Mouse (Mus musculus) C2C12 (cell line): Measurements from ENCODE around the gene Igfbp4. TPM values are rescaled to one million over a fixed set of nuclear protein-coding genes. Genes with fewer than 3 reads are reported as not detected.

Experiments
- H3K27me3 ChIP-seq: one replicate; pipeline ENCODE4 v1.6.1; 2011; ENCODE audit not compliant: control insufficient read depth, insufficient read depth, insufficient read length
- H3K36me3 ChIP-seq: one replicate; pipeline ENCODE4 v1.6.1; 2011; ENCODE audit not compliant: control insufficient read depth, insufficient read depth
- H3K4me3 ChIP-seq: one replicate; pipeline ENCODE4 v1.5.1; 2011; ENCODE audit warnings: mild to moderate bottlenecking, control low read depth; ENCODE audit not compliant: poor library complexity, insufficient read depth, severe bottlenecking
- H3K79me2 ChIP-seq: one replicate; pipeline ENCODE4 v1.6.1; 2011; ENCODE audit not compliant: control insufficient read depth, insufficient read depth
- H3K79me3 ChIP-seq: one replicate; pipeline ENCODE4 v1.6.1; 2011; ENCODE audit warnings: low read depth, control low read depth
- H3ac ChIP-seq: one replicate; pipeline ENCODE3; 2011; ENCODE audit warnings: low read depth; ENCODE audit not compliant: control insufficient read depth, insufficient read length
- CEBPB ChIP-seq: IDR thresholded peaks from one replicate; pipeline ENCODE4 v1.6.1; 2011; ENCODE audit warnings: low read depth, mild to moderate bottlenecking, control low read depth, moderate library complexity
- CTCF ChIP-seq: IDR thresholded peaks from one replicate; pipeline ENCODE4 v1.5.1; 2011; ENCODE audit not compliant: control insufficient read depth, insufficient read depth, insufficient read length
- FOSL1 ChIP-seq: IDR thresholded peaks from one replicate; pipeline ENCODE4 v1.8.0; 2011; ENCODE audit warnings: mild to moderate bottlenecking, low read length; ENCODE audit not compliant: poor library complexity, insufficient read depth, severe bottlenecking
- MAX ChIP-seq: IDR thresholded peaks from one replicate; pipeline ENCODE4 v1.6.1; 2011; ENCODE audit warnings: mild to moderate bottlenecking, control low read depth
- MYOD1 ChIP-seq: IDR thresholded peaks from one replicate; pipeline ENCODE4 v1.6.1; 2011; ENCODE audit warnings: low read depth; ENCODE audit not compliant: control insufficient read depth, insufficient read length
- MYOG ChIP-seq: IDR thresholded peaks from one replicate; pipeline ENCODE4 v1.6.1; 2011; ENCODE audit not compliant: control insufficient read depth, insufficient read length; ENCODE audit errors: extremely low read depth
- USF1 ChIP-seq: IDR thresholded peaks from one replicate; pipeline ENCODE4 v1.6.1; 2011; ENCODE audit warnings: low read depth, mild to moderate bottlenecking, control low read depth, moderate library complexity
- polyA plus RNA-seq: library from polyadenylated mRNA; unstranded; fragments of >200 nt; fragmentation: generic; extraction: Trizol; gene quantifications from one replicate; pipeline ENCODE4 v1.2.1, GENCODE M21; 2012; ENCODE audit warnings: missing spikeins

Gene Igfbp4
- polyA plus RNA-seq, 1 experiment = 38.5 TPM

DNA sequence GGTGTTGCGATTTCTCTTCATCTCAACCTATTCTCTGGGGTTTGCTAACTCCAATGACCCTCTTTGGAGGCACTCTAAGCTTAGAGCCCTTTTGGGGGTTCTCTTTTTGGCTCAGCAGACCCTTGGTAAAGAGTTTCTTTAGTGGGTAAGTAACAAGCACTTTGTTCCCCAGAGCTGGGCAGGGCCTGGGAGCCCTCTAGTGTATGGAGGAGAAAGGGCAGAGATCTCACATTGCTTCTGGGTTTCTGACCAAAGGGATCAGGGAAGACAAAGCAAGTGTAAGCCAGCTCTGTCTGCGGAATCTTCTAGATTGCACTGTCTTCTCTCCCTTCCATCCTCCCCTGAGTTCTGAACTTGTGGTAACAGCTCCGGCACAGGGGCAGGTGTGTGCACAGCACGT, 5.7 kb upstream of the Igfbp4 start:
- Histone ChIP-seq H3ac (no peak overlapping the region), H3K36me3 (no peaks in the 10 kb centered on the region), H3K4me3 (no peak overlapping the region), H3K79me3 (no peaks in the 10 kb centered on the region), H3K27me3 (peaks cover 3% of the 10 kb centered on the region), H3K79me2 (peaks cover under 1% of the 10 kb centered on the region)
- TF ChIP-seq MYOD1 = no peak

DNA sequence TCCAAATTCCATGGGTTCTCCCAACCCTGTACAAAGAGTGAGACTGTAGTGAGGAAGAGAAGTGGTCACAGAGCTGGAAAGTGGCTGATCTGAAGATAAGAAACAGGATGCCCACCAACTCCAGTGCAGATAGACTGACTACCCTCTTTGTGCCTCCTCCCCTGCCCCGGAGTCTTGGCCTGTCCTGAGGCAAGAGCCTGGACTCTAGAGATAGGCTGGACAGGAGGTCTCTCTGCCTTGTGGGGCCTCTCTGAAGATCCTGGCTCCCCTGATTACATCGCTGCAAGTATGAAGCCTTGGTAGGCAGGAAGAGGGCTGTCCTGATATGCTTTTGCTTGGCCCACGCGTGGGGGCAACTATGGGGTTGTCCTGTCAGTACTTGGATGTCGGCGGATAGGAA, 4.8 kb upstream of the Igfbp4 start:
- no peak for TF ChIP-seq MYOD1
- no peak for TF ChIP-seq CEBPB
- TF ChIP-seq FOSL1 = no peak
- no peak for TF ChIP-seq USF1
- no peak for TF ChIP-seq CTCF
- TF ChIP-seq MAX = no peak
- TF ChIP-seq MYOG = no peak
- peaks cover 2% of the 10 kb centered on the region for H3K79me3 ChIP-seq
- no peak overlapping the region for H3ac ChIP-seq
- peaks cover 10% of the 10 kb centered on the region for H3K79me2 ChIP-seq
- peaks cover 3% of the 10 kb centered on the region for H3K27me3 ChIP-seq
- H3K36me3 ChIP-seq = no peaks in the 10 kb centered on the region
- no peak overlapping the region for H3K4me3 ChIP-seq

DNA sequence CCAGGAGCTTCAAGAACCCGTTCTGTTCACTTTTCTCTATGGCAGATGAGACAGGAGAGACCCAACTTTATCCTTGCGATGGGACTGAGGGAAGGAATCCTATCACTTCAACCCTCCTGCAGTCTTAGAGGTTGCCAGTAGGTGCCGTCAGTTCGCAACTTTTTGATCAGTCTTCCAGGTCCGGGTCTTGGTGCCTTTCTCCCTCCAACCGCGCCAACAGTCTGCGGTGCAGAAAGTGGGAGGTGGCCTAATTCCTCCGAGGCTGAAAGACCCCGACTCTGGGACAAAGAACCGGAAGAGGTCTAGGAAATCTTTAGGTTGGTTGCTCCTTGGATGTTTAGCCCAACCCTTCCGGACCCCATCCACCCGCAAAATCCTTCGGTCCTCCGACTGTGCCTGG, 1.3 kb upstream of the Igfbp4 start:
- peak overlapping the region; percentile 27 for H3ac ChIP-seq
- no peaks in the 10 kb centered on the region for H3K36me3 ChIP-seq
- H3K79me2 ChIP-seq = peaks cover 45% of the 10 kb centered on the region
- peaks cover 15% of the 10 kb centered on the region for H3K79me3 ChIP-seq
- H3K27me3 ChIP-seq = no peaks in the 10 kb centered on the region
- TF ChIP-seq CEBPB (no peak), MYOG (no peak), MAX (no peak), CTCF (peak; percentile 64), MYOD1 (no peak)
- no peak overlapping the region for H3K4me3 ChIP-seq

DNA sequence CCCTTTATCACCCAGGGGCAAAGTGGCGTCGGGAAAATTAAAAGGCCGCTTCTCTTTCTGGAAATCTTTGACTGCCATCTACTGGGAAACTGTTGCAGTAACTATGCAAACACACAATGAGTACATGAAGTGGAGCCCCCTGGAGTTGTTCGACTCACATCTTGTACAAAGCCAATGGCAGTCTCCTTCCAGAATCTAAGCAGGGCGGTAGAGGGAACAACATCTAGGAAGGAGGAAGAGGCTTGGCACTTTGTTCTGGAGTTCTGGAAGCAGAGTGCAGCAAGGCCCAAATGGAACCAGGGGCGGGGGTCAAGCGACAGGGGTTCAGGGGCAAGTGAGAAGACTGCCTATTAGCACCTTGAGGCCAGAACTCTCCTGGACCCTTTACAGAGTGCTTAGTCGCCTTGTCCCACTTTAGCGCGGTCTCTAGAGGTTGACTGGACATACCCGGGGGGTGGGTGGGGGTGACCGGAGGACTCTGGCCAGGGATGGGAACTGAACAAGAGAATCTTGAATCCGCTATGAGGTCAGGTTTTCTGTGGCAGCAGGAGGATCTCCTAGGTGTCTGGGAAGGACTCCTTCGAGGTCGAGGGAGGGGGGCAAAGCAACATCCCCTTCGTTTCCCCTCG, 584 bp upstream of the Igfbp4 start:
- Histone ChIP-seq H3K27me3 (no peaks in the 10 kb centered on the region), H3K79me2 (peaks cover 48% of the 10 kb centered on the region), H3K4me3 (peak overlapping the region; percentile 39), H3ac (peak overlapping the region; percentile 19), H3K79me3 (peaks cover 15% of the 10 kb centered on the region), H3K36me3 (no peaks in the 10 kb centered on the region)
- TF ChIP-seq CEBPB (no peak), MYOD1 (no peak), MYOG (no peak), USF1 (no peak), MAX (no peak), CTCF (no peak), FOSL1 (no peak)

DNA sequence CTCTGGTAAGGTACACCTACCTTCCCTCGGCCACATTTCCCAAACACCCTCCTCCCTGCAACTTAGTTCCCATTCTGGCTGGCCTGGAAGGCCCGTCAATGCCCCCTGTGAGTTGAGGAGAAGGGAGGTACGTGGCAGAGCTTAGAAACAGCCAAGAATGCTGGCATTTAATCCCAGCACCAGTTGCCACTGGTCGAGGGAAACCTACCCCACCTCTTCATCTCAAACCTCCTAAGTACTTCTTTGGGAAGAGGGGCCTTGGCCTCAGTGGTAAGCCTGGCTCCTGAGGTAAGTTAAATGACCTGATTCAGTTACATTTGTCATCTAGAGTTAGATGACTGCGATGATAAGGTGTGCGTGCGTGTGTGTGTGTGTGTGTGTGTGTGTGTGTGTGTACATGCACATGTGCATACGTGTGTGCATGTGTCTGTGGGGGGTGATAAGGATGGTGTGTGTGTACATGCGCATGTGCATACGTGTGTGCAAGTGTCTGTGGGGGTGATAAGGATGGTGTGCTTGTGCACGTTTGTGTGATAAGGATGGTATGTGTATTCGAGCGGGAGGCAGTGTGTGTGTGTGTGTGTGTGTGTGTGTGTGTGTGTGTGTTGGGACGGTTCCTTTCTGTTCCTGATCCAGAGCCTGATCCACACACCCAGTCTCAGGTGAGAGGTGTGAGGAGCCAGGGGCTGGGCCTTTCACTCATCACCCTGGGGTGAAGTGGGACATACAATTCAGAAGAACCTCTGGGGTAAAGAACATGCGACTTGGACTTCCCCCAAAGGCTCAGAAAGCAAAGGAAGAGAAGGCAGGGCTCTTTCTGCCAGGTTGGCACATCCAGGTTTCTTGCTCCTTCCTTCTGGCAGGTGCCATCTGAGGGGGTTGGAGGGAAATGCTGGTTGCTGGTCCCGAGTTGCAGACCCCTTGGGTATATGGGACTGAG, 1.1 kb downstream of the Igfbp4 start:
- no peak for TF ChIP-seq MYOD1
- TF ChIP-seq CEBPB = no peak
- TF ChIP-seq FOSL1 = no peak
- TF ChIP-seq MYOG = no peak
- TF ChIP-seq CTCF = no peak
- no peak for TF ChIP-seq MAX
- no peak for TF ChIP-seq USF1
- peaks cover 16% of the 10 kb centered on the region for H3K79me3 ChIP-seq
- no peaks in the 10 kb centered on the region for H3K27me3 ChIP-seq
- H3K79me2 ChIP-seq = peaks cover 48% of the 10 kb centered on the region
- H3K4me3 ChIP-seq = peak overlapping the region; percentile 39
- H3ac ChIP-seq = no peak overlapping the region
- no peaks in the 10 kb centered on the region for H3K36me3 ChIP-seq
